Mouse (Mus musculus): Measurements from ENCODE around the gene Hist1h2aa. TPM values are rescaled to one million over a fixed set of nuclear protein-coding genes. Genes with fewer than 3 reads are reported as not detected.

Gene Hist1h2aa
- polyA plus RNA-seq (2014; fragmentation: Nextera tagmentation; extraction: Ambion mirVana) = not detected in 2 replicates

- ATAC-seq (ENCODE audit: low read depth) (no peak), DNase-seq (ENCODE audit: low spot score) (no peak)
- Histone ChIP-seq H3K9ac (ENCODE audit: low read depth, low read length) (no peak within 1 kb of the TSS), H3K27me3 (replicated peaks; ENCODE audit: control insufficient read depth, insufficient read depth, low read length) (no peaks in the 10 kb centered on the region), H3K27ac (replicated peaks; ENCODE audit: low read depth, low read length) (no peak within 1 kb of the TSS), H3K36me3 (ENCODE audit: control insufficient read depth, insufficient read depth, low read length) (no peaks in the 10 kb centered on the region), H3K4me2 (ENCODE audit: low read depth, low read length) (no peak within 1 kb of the TSS), H3K4me3 (ENCODE audit: low read depth, low read length) (no peak within 1 kb of the TSS), H3K9me3 (ENCODE audit: control insufficient read depth, low read length) (no peaks in the 10 kb centered on the region), H3K4me1 (ENCODE audit: control insufficient read depth, insufficient read depth, low read length) (no peaks in the 10 kb centered on the region)
- 90% methylated on average over 10 of the region's 10 CpGs for WGBS
Measured at GRCm38 (mm10) chr13:23934211-23934520, at the start of gene Hist1h2aa. Hist1h2aa (plus strand) TSS chr13:23934462.

GRCm38 (mm10) chr13:23885540-23885939, 48.7 kb upstream of the Hist1h2aa start:
- Histone ChIP-seq H3K27me3 (replicated peaks; ENCODE audit: control insufficient read depth, insufficient read depth, low read length) (no peaks in the 10 kb centered on the region), H3K27ac (replicated peaks; ENCODE audit: low read depth, low read length) (no peak overlapping the region), H3K4me3 (ENCODE audit: low read depth, low read length) (no peak overlapping the region), H3K4me1 (ENCODE audit: control insufficient read depth, insufficient read depth, low read length) (no peaks in the 10 kb centered on the region), H3K9ac (ENCODE audit: low read depth, low read length) (no peak overlapping the region), H3K9me3 (ENCODE audit: control insufficient read depth, low read length) (no peaks in the 10 kb centered on the region), H3K36me3 (ENCODE audit: control insufficient read depth, insufficient read depth, low read length) (no peaks in the 10 kb centered on the region), H3K4me2 (ENCODE audit: low read depth, low read length) (no peak overlapping the region)
- DNase-seq (ENCODE audit: low spot score) (peak; percentile 38), ATAC-seq (ENCODE audit: low read depth) (peak; percentile 67; the same call in 1 of the 2 replicates)
- 33% methylated on average over 2 of the region's 2 CpGs for WGBS

GRCm38 (mm10) chr13:23887026-23887725, 47.1 kb upstream of the Hist1h2aa start:
- no peak overlapping the region for H3K4me3 ChIP-seq (ENCODE audit: low read depth, low read length)
- no peak for ATAC-seq (ENCODE audit: low read depth)
- H3K9ac ChIP-seq (ENCODE audit: low read depth, low read length) = no peak overlapping the region
- no peaks in the 10 kb centered on the region for H3K9me3 ChIP-seq (ENCODE audit: control insufficient read depth, low read length)
- 92% methylated on average over 3 of the region's 3 CpGs for whole genome bisulfite sequencing
- no peak overlapping the region for H3K4me2 ChIP-seq (ENCODE audit: low read depth, low read length)
- H3K27ac ChIP-seq (replicated peaks; ENCODE audit: low read depth, low read length) = no peak overlapping the region
- H3K36me3 ChIP-seq (ENCODE audit: control insufficient read depth, insufficient read depth, low read length) = no peaks in the 10 kb centered on the region
- H3K27me3 ChIP-seq (replicated peaks; ENCODE audit: control insufficient read depth, insufficient read depth, low read length) = no peaks in the 10 kb centered on the region
- no peaks in the 10 kb centered on the region for H3K4me1 ChIP-seq (ENCODE audit: control insufficient read depth, insufficient read depth, low read length)
- no peak for DNase-seq (ENCODE audit: low spot score)

GRCm38 (mm10) chr13:23889011-23889605, 45.2 kb upstream of the Hist1h2aa start:
- no peak overlapping the region for H3K27ac ChIP-seq (replicated peaks; ENCODE audit: low read depth, low read length)
- H3K36me3 ChIP-seq (ENCODE audit: control insufficient read depth, insufficient read depth, low read length) = no peaks in the 10 kb centered on the region
- H3K4me2 ChIP-seq (ENCODE audit: low read depth, low read length) = no peak overlapping the region
- WGBS = 42% methylated on average over 6 of the region's 6 CpGs
- ATAC-seq (ENCODE audit: low read depth) = no peak
- no peak overlapping the region for H3K4me3 ChIP-seq (ENCODE audit: low read depth, low read length)
- H3K27me3 ChIP-seq (replicated peaks; ENCODE audit: control insufficient read depth, insufficient read depth, low read length) = no peaks in the 10 kb centered on the region
- no peaks in the 10 kb centered on the region for H3K4me1 ChIP-seq (ENCODE audit: control insufficient read depth, insufficient read depth, low read length)
- H3K9me3 ChIP-seq (ENCODE audit: control insufficient read depth, low read length) = no peaks in the 10 kb centered on the region
- DNase-seq (ENCODE audit: low spot score) = no peak
- H3K9ac ChIP-seq (ENCODE audit: low read depth, low read length) = no peak overlapping the region

GRCm38 (mm10) chr13:23892592-23893268, 41.5 kb upstream of the Hist1h2aa start:
- DNase-seq (ENCODE audit: low spot score) (no peak), ATAC-seq (ENCODE audit: low read depth) (no peak)
- no peak overlapping the region for H3K9ac ChIP-seq (ENCODE audit: low read depth, low read length)
- H3K4me3 ChIP-seq (ENCODE audit: low read depth, low read length) = no peak overlapping the region
- no peaks in the 10 kb centered on the region for H3K36me3 ChIP-seq (ENCODE audit: control insufficient read depth, insufficient read depth, low read length)
- H3K4me2 ChIP-seq (ENCODE audit: low read depth, low read length) = no peak overlapping the region
- no peaks in the 10 kb centered on the region for H3K4me1 ChIP-seq (ENCODE audit: control insufficient read depth, insufficient read depth, low read length)
- no peaks in the 10 kb centered on the region for H3K9me3 ChIP-seq (ENCODE audit: control insufficient read depth, low read length)
- H3K27ac ChIP-seq (replicated peaks; ENCODE audit: low read depth, low read length) = no peak overlapping the region
- H3K27me3 ChIP-seq (replicated peaks; ENCODE audit: control insufficient read depth, insufficient read depth, low read length) = no peaks in the 10 kb centered on the region
- 31% methylated on average over 9 of the region's 9 CpGs for WGBS

GRCm38 (mm10) chr13:23893269-23893593, 41.0 kb upstream of the Hist1h2aa start:
- no peaks in the 10 kb centered on the region for H3K36me3 ChIP-seq (ENCODE audit: control insufficient read depth, insufficient read depth, low read length)
- peak; percentile 34 for DNase-seq (ENCODE audit: low spot score)
- no peak overlapping the region for H3K9ac ChIP-seq (ENCODE audit: low read depth, low read length)
- 53% methylated on average over 4 of the region's 4 CpGs for WGBS
- H3K4me3 ChIP-seq (ENCODE audit: low read depth, low read length) = no peak overlapping the region
- no peaks in the 10 kb centered on the region for H3K9me3 ChIP-seq (ENCODE audit: control insufficient read depth, low read length)
- no peak; the same call in 1 of the 2 replicates for ATAC-seq (ENCODE audit: low read depth)
- H3K4me1 ChIP-seq (ENCODE audit: control insufficient read depth, insufficient read depth, low read length) = no peaks in the 10 kb centered on the region
- H3K4me2 ChIP-seq (ENCODE audit: low read depth, low read length) = no peak overlapping the region
- no peaks in the 10 kb centered on the region for H3K27me3 ChIP-seq (replicated peaks; ENCODE audit: control insufficient read depth, insufficient read depth, low read length)
- H3K27ac ChIP-seq (replicated peaks; ENCODE audit: low read depth, low read length) = no peak overlapping the region

- H3K27ac ChIP-seq (replicated peaks; ENCODE audit: low read depth, low read length) = no peak overlapping the region
- DNase-seq (ENCODE audit: low spot score) (no peak), ATAC-seq (ENCODE audit: low read depth) (no peak)
- no peaks in the 10 kb centered on the region for H3K27me3 ChIP-seq (replicated peaks; ENCODE audit: control insufficient read depth, insufficient read depth, low read length)
- no peaks in the 10 kb centered on the region for H3K9me3 ChIP-seq (ENCODE audit: control insufficient read depth, low read length)
- H3K4me3 ChIP-seq (ENCODE audit: low read depth, low read length) = no peak overlapping the region
- 41% methylated on average over 6 of the region's 6 CpGs for WGBS
- H3K4me2 ChIP-seq (ENCODE audit: low read depth, low read length) = no peak overlapping the region
- no peaks in the 10 kb centered on the region for H3K4me1 ChIP-seq (ENCODE audit: control insufficient read depth, insufficient read depth, low read length)
- no peaks in the 10 kb centered on the region for H3K36me3 ChIP-seq (ENCODE audit: control insufficient read depth, insufficient read depth, low read length)
- no peak overlapping the region for H3K9ac ChIP-seq (ENCODE audit: low read depth, low read length)
Measured at GRCm38 (mm10) chr13:23898242-23898641, 36.0 kb upstream of the Hist1h2aa start.

GRCm38 (mm10) chr13:23906906-23907305, 27.4 kb upstream of the Hist1h2aa start:
- H3K4me2 ChIP-seq (ENCODE audit: low read depth, low read length) = no peak overlapping the region
- DNase-seq (ENCODE audit: low spot score) (no peak), ATAC-seq (ENCODE audit: low read depth) (no peak)
- H3K9me3 ChIP-seq (ENCODE audit: control insufficient read depth, low read length) = no peaks in the 10 kb centered on the region
- WGBS = 94% methylated on average over 5 of the region's 5 CpGs
- H3K4me1 ChIP-seq (ENCODE audit: control insufficient read depth, insufficient read depth, low read length) = no peaks in the 10 kb centered on the region
- no peak overlapping the region for H3K9ac ChIP-seq (ENCODE audit: low read depth, low read length)
- H3K27me3 ChIP-seq (replicated peaks; ENCODE audit: control insufficient read depth, insufficient read depth, low read length) = no peaks in the 10 kb centered on the region
- no peaks in the 10 kb centered on the region for H3K36me3 ChIP-seq (ENCODE audit: control insufficient read depth, insufficient read depth, low read length)
- H3K4me3 ChIP-seq (ENCODE audit: low read depth, low read length) = no peak overlapping the region
- H3K27ac ChIP-seq (replicated peaks; ENCODE audit: low read depth, low read length) = no peak overlapping the region
